Mouse (Mus musculus) cerebellum, postnatal 4 days (tissue): ENCODE data around the gene Adh1.

Experiments
- DNase-seq, 2 experiments: peaks; one replicate each; pipeline ENCODE4 v3.0.0; 2022; ENCODE audit warnings: low spot score in 2 of 2, mixed read lengths in 1 of 2

Adh1 gene

GRCm38 (mm10) chr3:138241371-138241770, 19.4 kb upstream of the Adh1 start:
- no peak for DNase-seq

- no peak for DNase-seq
These were observed 18.6 kb upstream of the Adh1 start for GRCm38 (mm10) chr3:138242021-138242726.

- no peak for DNase-seq
These were observed 17.9 kb upstream of the Adh1 start for GRCm38 (mm10) chr3:138242933-138243332.

- DNase-seq, result no peak
These were observed 16.4 kb upstream of the Adh1 start for GRCm38 (mm10) chr3:138244338-138244874.

- no peak for DNase-seq
These were observed 14.2 kb upstream of the Adh1 start for GRCm38 (mm10) chr3:138246511-138247020.

- no peak for DNase-seq
These were observed 13.6 kb upstream of the Adh1 start for GRCm38 (mm10) chr3:138247241-138247640.

GRCm38 (mm10) chr3:138248011-138248410, 12.8 kb upstream of the Adh1 start:
- DNase-seq, result no peak

GRCm38 (mm10) chr3:138248746-138249145, 12.0 kb upstream of the Adh1 start:
- no peak for DNase-seq

- DNase-seq, result no peak
These were observed 9.6 kb upstream of the Adh1 start for GRCm38 (mm10) chr3:138251156-138251555.

- DNase-seq, result no peak
These were observed 6.6 kb upstream of the Adh1 start for GRCm38 (mm10) chr3:138254205-138254604.

- DNase-seq, result no peak
These were observed 5.4 kb upstream of the Adh1 start for GRCm38 (mm10) chr3:138255366-138255765.

GRCm38 (mm10) chr3:138255780-138256550, 4.8 kb upstream of the Adh1 start:
- DNase-seq, result no peak

- DNase-seq, result no peak
These were observed 1.8 kb downstream of the Adh1 start for GRCm38 (mm10) chr3:138262568-138262967.

GRCm38 (mm10) chr3:138263154-138263930, 2.6 kb downstream of the Adh1 start:
- no peak for DNase-seq

GRCm38 (mm10) chr3:138264648-138265047, 3.9 kb downstream of the Adh1 start:
- no peak for DNase-seq

GRCm38 (mm10) chr3:138270507-138270906, 9.7 kb downstream of the Adh1 start:
- no peak for DNase-seq

- DNase-seq, result no peak
These were observed 10.5 kb downstream of the Adh1 start for GRCm38 (mm10) chr3:138271297-138271696.

GRCm38 (mm10) chr3:138273080-138273479, 12.3 kb downstream of the Adh1 start:
- no peak for DNase-seq

GRCm38 (mm10) chr3:138275100-138275499, 14.3 kb downstream of the Adh1 start:
- no peak for DNase-seq

- DNase-seq, result no peak
These were observed 21.8 kb downstream of the Adh1 start for GRCm38 (mm10) chr3:138282556-138282955.

GRCm38 (mm10) chr3:138283831-138284230, 23.0 kb downstream of the Adh1 start:
- no peak for DNase-seq

GRCm38 (mm10) chr3:138285986-138286385, 25.2 kb downstream of the Adh1 start:
- no peak for DNase-seq
